Mouse (Mus musculus) activated CD4-positive, CD25-positive, alpha-beta regulatory T cell (primary cell): ENCODE data around the gene Ccdc69. TPM values are rescaled to one million over a fixed set of nuclear protein-coding genes. Genes with fewer than 3 reads are reported as not detected.

ENCODE experiments used
- polyA plus RNA-seq, 2 experiments: library from polyadenylated mRNA; unstranded; fragments of 100-300 nt; shearing (Covaris generic); gene quantifications; one replicate each; pipeline ENCODE4 v1.2.1; 2017

Gene Ccdc69
- 10 to 100 TPM; 60.5 to 88.5 TPM for polyA plus RNA-seq

DNA sequence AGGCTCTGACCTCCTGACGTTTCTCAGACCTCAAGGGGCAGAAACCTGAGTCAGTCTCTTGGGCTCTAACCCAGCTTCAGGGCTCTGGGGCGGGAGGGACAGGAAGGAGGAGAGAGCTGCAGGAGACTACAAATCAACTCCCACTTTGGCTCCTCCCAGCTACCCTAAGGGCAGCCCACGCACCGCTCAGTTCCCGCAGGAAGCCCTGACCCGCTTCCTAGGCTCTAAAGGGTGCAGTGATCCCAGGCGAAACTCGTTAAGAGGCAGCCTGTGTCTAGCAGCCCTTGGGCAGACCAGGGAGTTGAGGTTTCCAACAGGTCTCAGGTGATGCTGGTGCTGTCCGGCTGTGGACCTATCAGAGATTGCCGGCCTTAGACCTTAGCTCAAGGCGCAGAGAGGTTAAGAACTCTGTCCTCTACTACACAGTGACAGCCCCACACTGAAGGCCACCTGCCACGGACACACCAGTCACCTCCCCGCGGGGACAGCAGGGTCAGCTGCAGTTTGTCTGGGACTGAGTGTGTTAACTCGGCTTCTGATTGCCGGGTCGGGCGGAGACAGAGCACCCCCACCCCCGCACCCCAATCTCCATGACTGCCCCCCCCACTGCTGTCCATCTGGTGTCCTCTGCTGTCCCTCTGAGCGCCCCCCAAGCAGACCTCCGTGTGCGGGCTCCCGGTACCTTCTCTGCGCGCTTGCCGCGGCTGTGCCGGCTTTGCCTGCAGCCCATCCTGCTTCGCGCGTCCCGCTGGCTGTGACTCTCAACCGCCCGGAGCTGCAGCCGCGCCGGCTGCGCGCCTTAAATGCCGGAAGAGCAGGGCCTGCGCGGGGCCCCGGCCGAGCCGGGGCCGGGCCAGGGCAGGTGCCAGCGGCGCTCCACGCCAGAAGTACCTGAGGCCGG, at the start of gene Ccdc69:
Gene Ccdc69 (minus strand): TSS at position 801 of the 901 bp plus-strand sequence.

DNA sequence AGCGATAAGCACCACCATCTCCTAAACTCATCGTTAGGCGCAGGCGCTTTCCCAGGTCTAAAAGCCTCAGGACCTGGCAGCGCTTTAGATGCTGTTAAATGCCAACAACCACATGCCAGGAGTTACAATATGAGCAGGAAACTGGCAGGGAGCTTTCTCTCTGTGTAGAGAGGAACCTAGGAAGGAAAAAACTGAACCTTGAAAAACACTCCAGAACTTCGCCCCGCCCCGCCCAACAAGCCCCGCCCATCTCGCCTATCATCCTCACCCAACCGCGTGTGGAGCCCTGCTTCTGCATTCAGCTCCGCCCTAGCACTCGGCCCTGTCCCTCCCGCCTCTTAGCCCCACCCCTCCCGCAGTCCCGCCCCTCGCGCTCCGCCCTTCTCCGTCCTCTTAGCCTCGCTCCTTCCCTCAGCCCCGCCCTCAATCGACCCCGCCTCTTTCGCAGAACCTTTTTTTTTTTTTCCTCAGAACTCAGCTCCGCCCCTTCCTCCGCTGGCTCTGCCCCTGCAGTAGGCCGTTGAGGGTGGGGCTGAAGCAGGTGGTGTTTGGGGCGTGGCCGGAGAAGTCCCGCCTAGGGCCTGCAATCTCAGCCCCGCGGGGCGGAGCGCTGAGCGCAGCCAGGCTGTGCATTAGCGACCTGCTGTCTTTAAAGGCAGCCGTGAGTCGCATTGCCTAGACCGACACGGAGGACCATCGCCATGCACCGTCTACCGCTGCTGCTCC, 19.7 kb upstream of the Ccdc69 start, which contains the start of gene Gm2a:
Gene Gm2a (plus strand): TSS at position 653 of the 726 bp plus-strand sequence.

GRCm38 (mm10) chr11:55033040-55033660, 44.8 kb downstream of the Ccdc69 start, which contains the start of gene Anxa6:
Gene Anxa6 (minus strand): TSS chr11:55033445.

Other genes starting within 250 kb of the Ccdc69 start
- 10 to 100 TPM in 1 of 2 experiments, 1 to 10 TPM in 1; 2.5 to 10.3 TPM for gene Lyrm7, start 217.2 kb downstream of the Ccdc69 start, polyA plus RNA-seq
- gene Hint1, start 211.7 kb downstream of the Ccdc69 start, polyA plus RNA-seq, result 100 to 1,000 TPM; 374 to 388 TPM
- gene Gpx3, start 175.7 kb downstream of the Ccdc69 start, polyA plus RNA-seq, result 1 to 10 TPM; 1.3 to 1.4 TPM
- gene Tnip1, start 115.2 kb downstream of the Ccdc69 start, polyA plus RNA-seq, result 100 to 1,000 TPM in 1 of 2 experiments, 10 to 100 TPM in 1; 82.9 to 136 TPM
- 100 to 1,000 TPM; 555 to 738 TPM for gene Anxa6, start 44.7 kb downstream of the Ccdc69 start, polyA plus RNA-seq
- gene Gm2a, start 20.0 kb upstream of the Ccdc69 start, polyA plus RNA-seq, result 100 to 1,000 TPM in 1 of 2 experiments, 10 to 100 TPM in 1; 89.6 to 186 TPM
- under 1 TPM; 0.22 to 0.86 TPM for gene Slc36a3, start 73.6 kb upstream of the Ccdc69 start, polyA plus RNA-seq
- under 1 TPM in 1 of 2 experiments, not detected in 1; 0.21 TPM for gene Slc36a2, start 106.9 kb upstream of the Ccdc69 start, polyA plus RNA-seq
- 1 to 10 TPM; 1.9 to 2.1 TPM for gene Slc36a1, start 126.2 kb upstream of the Ccdc69 start, polyA plus RNA-seq